Mouse (Mus musculus) heart, adult 11 months (tissue): ENCODE data around the gene Tex44.
A peak's percentile ranks its signal among the peaks of the same experiment; 100 is the strongest.

Source experiments
- DNase-seq: peaks from one replicate; pipeline ENCODE4 v3.0.0; 2022

Tex44 gene

GRCm38 (mm10) chr1:86424336-86424735, 1.8 kb upstream of the Tex44 start:
- DNase-seq: no peak

GRCm38 (mm10) chr1:86424835-86425547, 1.1 kb upstream of the Tex44 start:
- DNase-seq: no peak

- peak; percentile 94 for DNase-seq
Observed at GRCm38 (mm10) chr1:86430056-86430455, 3.9 kb downstream of the Tex44 start.

GRCm38 (mm10) chr1:86432778-86433177, 6.6 kb downstream of the Tex44 start:
- no peak for DNase-seq

- peak; percentile 91 for DNase-seq
Observed at GRCm38 (mm10) chr1:86433359-86433758, 7.2 kb downstream of the Tex44 start.

- peak; percentile 99 for DNase-seq
Observed at GRCm38 (mm10) chr1:86434001-86434400, 7.9 kb downstream of the Tex44 start.

GRCm38 (mm10) chr1:86434439-86435201, 8.5 kb downstream of the Tex44 start:
- peak; percentile 100 for DNase-seq

- DNase-seq: peak; percentile 98
Observed at GRCm38 (mm10) chr1:86435302-86435821, 9.2 kb downstream of the Tex44 start.

GRCm38 (mm10) chr1:86437219-86438013, 11.3 kb downstream of the Tex44 start:
- no peak for DNase-seq

GRCm38 (mm10) chr1:86438014-86438319, 11.8 kb downstream of the Tex44 start:
- no peak for DNase-seq

GRCm38 (mm10) chr1:86438501-86438900, 12.4 kb downstream of the Tex44 start:
- DNase-seq: no peak

- DNase-seq: peak; percentile 94
Observed at GRCm38 (mm10) chr1:86439487-86440170, 13.5 kb downstream of the Tex44 start.

GRCm38 (mm10) chr1:86440171-86440886, 14.2 kb downstream of the Tex44 start:
- peak; percentile 99 for DNase-seq

- DNase-seq: peak; percentile 98
Observed at GRCm38 (mm10) chr1:86440887-86441723, 15.0 kb downstream of the Tex44 start.

- no peak for DNase-seq
Observed at GRCm38 (mm10) chr1:86441724-86441979, 15.5 kb downstream of the Tex44 start.

GRCm38 (mm10) chr1:86441980-86442831, 16.1 kb downstream of the Tex44 start:
- peak; percentile 99 for DNase-seq

- DNase-seq: no peak
Observed at GRCm38 (mm10) chr1:86442832-86443231, 16.7 kb downstream of the Tex44 start.

GRCm38 (mm10) chr1:86443386-86444172, 17.4 kb downstream of the Tex44 start:
- DNase-seq: peak; percentile 94

GRCm38 (mm10) chr1:86447596-86448171, 21.6 kb downstream of the Tex44 start:
- DNase-seq: peak; percentile 98
